Mouse (Mus musculus) spleen, postnatal 14 days (tissue): ENCODE data around the gene Eif2ak1.

Source experiments
- DNase-seq, 2 experiments: peaks; one replicate each; pipeline ENCODE4 v3.0.0; 2021 to 2022; ENCODE audit warnings: low spot score in 2 of 2

Gene Eif2ak1

DNA sequence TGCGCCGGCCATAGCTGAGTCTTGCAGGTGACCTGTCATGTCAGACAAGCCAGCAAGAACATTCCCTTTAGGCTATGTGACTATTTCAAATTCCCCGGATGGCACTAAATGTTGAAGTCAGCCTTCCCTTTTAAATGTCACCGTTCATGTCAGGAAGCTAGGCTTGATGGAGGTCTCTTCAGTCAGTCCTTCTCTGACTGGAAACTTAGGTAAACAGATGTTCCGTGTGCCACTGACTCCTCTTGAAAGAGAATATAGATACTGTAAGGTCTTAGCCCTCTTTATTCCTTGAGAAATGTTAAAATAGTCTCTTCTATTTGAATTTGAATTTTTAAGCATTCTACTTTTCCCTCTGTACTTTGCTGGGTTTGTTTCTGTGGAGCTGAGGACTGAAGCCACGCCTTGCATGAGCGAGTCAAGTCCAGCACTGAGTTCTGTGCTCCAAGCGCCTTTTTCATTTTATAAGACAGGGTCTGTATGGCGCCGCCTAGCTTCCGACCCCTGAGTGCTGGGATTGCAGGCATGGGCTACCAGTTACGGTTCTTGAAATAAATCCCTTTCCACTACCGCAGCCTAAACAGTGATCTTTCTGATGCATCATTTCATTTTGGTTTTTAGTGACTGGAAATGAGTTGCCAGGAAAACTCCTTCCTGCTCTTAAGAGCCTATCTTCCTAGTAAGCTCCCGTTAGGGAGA, 80.2 kb downstream of the Eif2ak1 start, which contains the start of gene Ankrd61:
TSS of gene Ankrd61 (minus strand) at position 51 of the 696 bp plus-strand sequence.
- no peak for DNase-seq

DNA sequence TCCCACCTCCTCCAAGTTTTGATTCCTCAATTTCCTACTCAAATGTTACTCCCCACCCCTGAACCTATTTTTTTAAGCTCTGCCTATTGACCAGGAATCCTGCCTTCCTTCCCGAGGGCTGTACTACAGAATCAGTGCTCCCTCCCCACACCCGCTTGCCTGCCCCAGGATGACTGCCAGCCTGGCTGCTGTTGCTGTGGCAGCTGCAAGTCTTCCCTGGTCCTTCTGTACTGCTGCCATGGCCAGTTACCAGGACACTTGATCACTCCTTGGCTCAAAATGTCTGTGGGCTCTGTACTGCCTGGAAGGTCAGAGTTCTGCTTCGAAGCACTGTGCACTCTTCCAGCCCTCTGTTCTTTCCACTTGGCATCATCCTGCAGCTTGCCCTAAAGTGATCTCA, 84.5 kb downstream of the Eif2ak1 start:
- no peak for DNase-seq

DNA sequence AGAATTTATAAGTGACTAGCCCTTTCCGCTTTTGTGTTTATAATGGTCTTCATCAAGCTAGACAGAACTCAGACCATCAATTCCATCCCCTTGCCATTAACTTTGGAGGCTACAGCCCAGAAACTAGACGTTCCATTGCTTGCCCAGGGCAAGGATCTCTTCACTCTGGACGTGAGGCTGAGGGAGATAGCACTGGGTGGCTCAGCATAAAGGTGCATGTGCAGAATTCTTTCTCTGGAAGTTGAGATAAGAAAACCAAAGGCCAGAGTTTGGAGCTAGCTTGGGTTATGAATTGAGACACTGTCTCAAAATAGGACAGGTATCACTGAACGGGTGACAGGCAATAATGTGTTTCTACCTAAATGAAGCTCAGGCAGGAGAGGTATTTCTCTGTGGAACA, 86.2 kb downstream of the Eif2ak1 start:
- DNase-seq: no peak

DNA sequence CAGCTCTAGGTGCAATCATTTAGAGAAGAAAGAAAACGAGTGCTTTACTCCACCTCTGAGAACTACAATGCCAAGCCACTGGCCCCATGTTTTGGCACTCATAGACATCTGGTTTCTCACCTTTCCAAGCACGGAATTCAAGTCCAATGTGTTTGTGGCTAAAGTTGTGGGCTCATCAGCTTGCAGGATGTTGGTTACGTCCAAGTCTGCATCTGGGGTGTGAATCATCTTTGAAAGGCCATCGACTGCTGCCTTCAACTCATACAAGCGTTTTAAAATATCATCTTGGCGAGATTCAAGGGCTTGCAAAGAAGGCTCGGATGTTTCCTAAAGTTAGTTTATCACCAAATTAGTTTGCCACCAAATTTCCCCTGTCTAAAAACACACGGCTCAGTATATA, 88.8 kb downstream of the Eif2ak1 start:
- no peak for DNase-seq

DNA sequence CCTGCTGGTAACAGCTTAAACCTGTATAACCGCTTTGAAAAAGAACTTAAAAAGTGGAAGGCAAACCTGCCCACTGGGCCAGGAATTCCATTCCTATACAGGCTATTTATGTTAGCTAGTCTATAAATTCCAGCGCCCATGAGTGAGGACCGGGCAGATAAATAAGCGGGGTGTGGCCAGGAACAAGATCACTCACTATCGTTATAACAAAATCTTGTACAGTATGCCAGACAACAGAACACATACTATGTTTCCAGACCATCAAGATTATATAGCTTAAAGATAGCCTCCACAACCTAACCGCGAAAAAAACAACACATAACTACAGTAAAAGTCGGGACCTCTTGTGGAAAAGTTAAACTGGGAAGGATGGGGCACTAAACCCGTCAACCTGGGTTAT, 91.3 kb downstream of the Eif2ak1 start:
- no peak for DNase-seq

DNA sequence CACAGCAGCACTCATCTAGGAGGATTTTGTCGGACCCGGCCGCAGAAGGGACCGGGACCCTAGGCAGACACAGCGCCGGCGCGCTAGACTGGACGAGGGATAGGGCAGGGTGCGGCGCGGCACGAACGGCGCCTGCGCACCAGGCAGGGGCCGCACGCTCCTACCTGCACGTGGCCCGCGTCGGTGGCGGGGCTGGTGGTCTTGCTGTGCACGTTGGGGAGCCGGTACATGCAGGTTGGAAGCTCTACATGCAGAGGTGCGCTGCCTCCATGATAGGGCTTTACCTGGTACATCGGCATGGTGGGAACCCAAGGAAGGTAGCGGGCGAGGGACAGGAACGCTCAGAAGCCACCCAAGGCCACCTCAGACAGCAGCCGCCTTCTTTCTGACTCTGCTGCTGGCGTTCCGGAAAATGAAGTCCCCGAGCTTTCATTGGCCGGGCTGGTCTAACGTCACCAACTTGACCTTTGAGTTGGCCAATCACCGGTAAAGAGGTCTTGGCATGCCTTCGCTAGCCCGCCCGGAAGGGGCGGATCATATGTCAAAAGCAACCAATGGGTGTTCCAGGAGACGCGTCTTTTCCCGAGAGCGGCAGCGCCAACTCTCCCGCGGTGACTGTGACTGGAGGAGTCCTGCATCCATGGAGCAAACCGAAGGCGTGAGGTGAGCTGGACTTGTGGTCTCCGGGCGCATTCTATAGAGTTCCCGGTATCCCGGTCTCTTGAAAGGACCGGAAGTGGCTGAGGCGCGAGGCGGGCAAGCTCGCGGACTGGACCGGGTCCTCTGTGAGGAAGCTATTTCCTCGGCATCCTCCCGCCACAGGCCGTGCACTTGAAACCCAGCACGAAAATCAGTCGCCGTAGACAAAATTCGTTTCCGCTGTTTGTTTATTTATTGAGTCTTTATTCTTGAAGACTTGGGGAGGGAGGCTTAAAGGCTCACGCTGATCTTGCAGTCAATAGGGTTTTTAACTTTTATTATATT, 92.1 kb downstream of the Eif2ak1 start, which contains the start of the genes Aimp2 and Pms2:
TSS of gene Aimp2 (minus strand) at position 431 of the 984 bp plus-strand sequence.
TSS of gene Pms2 (plus strand) at position 548 of the 984 bp plus-strand sequence.
- DNase-seq: peak; percentile 84 to 87

DNA sequence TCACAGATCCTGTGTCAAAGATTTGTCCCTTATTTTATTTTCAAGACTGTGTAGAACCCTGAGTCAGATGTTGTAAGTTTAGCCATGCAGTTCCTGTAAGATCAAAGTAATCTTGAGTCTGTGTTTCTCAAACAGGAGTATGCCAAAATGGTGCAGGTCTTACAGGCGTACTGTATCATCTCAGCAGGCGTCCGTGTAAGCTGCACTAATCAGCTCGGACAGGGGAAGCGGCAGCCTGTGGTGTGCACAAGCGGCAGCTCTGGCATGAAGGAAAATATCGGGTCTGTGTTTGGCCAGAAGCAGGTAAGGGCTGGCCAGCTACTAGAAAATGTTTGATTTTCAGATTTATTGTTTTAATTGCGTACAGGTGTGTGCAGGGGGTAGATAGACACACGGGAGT, 98.6 kb downstream of the Eif2ak1 start:
- no peak for DNase-seq

DNA sequence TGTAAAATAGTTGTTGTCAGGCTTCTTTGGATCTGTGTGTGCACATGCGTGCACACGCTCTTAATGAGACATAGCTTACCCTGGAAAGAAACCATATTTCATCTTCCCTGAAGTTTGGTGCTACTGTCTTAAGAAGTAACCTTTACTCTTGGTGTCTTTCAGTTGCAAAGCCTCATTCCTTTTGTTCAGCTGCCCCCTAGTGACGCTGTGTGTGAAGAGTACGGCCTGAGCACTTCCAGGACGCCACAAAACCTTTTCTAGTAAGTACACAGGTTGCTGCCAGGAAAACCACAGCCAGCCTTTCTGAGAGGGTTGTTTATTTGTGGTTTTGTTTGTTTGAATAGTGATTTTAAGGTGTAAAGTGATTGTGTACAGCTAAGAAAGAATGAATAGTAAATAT, 99.8 kb downstream of the Eif2ak1 start:
- DNase-seq: peak; percentile 23 to 53

DNA sequence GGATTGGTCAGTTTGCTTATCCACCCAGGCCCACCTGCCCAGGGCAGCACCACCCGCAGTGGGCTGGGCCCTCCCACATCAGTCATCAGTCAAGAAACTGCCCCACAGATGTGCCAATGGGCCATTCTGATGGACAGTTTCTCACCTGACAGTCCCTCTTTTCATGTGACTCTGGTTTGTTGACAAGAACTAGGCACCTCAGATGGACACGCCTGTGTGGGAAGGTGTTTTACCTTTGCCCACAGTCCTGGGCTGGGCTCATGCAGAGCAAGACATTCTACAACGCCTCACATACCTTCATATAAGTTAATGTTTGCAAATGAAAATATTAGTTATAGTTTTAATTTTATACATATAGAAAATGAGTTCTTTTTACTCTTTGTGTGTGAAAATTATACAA, 100.5 kb downstream of the Eif2ak1 start:
- DNase-seq: no peak

DNA sequence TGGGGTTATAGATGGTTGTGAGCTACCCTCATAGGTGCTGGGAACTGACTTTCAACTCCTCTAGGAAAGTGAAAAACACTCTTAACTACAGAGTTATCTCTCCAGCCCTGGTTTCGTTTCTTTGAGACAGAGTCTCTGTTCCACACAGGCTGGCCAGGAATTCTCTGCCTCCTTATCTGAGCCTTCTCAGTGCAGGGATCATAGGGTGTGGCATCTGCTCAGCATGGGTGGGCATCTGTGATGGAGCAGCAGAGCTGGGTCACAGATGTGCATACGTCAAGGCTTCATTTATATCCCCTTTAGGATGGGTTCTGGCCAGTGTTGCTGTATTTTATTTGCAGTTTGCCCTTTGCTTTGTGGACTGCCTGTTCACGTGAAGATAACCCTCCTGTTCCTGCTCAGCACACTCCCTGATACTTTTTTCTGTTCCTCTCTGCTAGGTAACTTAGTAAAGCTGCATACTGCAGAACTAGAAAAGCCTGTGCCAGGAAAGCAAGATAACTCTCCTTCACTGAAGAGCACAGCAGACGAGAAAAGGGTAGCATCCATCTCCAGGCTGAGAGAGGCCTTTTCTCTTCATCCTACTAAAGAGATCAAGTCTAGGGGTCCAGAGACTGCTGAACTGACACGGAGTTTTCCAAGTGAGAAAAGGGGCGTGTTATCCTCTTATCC, 107.3 kb downstream of the Eif2ak1 start:
- no peak for DNase-seq

DNA sequence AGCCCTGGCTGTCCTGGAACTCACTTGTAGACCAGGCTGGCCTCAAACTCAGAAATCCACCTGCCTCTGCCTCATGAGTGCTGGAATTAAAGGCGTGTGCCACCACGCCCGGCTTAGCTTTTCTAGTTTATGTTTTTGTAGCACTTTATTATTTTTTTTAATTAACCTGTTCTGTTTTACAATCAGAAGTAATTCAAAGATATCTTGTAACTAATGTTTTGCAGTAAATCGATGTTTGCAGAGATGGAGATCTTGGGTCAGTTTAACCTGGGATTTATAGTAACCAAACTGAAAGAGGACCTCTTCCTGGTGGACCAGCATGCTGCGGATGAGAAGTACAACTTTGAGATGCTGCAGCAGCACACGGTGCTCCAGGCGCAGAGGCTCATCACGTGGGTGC, 110.3 kb downstream of the Eif2ak1 start, which contains the start of gene Gm42421:
TSS of gene Gm42421 (plus strand) at position 301 of the 400 bp plus-strand sequence.
- no peak for DNase-seq

DNA sequence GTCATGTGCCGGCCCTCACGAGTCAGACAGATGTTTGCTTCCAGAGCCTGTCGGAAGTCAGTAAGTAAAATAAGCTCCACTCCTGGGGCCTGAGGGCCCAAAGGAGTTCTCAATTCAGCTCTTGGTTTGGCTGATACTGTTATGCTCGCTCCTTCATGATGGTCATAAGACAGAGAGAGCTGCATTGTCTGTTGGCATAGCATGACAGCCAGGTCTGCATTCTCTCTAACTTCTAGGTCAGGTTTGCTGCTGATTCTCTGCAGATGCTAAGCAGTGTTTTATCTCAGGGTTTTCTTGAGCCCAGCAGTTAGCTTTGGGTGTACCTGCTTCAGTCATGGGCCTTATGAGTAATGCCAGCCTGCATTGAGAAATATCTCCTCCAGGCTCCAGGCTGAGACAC, 111.7 kb downstream of the Eif2ak1 start:
- DNase-seq: no peak

DNA sequence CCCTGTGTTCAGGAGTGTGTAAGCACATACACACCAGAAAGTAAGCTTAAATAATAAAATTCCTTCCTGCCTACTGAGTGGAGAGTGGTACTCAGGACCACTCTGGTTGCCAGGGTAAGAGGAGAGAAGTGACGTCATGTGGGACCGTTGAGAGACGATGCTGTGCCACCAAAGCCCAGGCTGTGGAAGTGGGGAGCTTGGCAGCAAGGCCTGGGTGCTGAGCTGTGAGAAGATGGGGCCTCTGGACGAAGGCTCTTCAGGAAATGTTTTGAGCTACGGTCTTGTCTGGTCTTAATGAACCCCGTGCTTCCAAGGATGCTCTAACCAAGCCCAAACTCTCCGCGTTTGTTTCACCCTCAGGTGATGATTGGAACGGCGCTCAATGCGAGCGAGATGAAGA, 113.1 kb downstream of the Eif2ak1 start:
- no peak for DNase-seq

DNA sequence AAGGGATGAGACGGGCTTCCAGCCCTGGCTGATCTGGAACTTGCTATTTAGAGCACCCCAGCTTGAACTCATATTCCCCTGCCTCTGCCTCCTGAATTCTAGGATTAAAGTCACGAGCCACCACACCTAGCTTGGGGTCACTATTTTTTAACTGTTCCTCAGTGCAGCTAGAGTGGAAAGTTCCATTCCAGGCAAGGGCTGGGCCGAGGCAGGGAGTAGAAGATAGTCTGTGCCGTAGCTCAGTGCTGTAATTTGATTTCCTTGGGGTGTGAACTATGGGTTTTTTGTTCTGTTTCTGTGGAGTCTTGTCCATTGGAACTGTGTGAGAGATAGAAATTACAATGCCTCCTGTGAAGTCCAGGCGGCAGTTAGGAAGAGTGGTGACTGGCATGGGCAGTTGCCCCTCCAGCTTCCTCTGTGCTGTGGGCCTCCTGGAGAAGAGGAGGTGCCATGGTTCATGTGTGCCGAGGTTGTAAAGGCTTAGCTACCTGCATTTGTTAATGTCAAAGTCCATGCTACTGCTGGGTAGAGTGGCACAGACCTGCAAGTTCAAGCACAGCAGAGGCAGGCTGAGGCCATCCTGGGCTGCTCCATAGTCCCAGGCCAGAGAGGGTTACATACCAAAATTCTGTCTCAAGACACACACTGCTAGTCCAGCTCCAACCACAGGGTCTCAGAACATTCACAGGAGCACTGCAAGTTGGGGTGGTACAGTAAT, 114.4 kb downstream of the Eif2ak1 start:
- no peak for DNase-seq

DNA sequence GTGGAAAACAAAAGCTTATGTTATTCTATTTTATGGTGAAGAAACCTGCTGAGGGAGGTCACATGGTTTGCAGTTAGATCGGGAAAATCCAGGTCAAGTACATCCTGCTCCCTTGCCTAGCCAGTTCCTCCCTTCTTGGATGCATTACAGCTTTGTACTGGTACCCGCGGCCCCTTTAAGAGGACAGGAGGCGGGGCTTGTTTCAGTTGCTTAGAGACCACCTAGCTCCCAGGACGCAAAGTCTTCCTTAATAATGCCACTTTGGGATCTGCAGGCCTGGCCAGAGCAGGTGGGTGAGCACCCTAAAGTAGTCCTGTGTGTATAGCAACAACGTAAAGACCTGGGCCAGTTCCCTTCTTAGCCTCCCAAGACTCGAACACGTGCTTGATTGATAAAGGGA, 115.2 kb downstream of the Eif2ak1 start, which contains the start of gene Rsph10b:
TSS of gene Rsph10b (plus strand) at position 205 of the 400 bp plus-strand sequence.
- no peak for DNase-seq

DNA sequence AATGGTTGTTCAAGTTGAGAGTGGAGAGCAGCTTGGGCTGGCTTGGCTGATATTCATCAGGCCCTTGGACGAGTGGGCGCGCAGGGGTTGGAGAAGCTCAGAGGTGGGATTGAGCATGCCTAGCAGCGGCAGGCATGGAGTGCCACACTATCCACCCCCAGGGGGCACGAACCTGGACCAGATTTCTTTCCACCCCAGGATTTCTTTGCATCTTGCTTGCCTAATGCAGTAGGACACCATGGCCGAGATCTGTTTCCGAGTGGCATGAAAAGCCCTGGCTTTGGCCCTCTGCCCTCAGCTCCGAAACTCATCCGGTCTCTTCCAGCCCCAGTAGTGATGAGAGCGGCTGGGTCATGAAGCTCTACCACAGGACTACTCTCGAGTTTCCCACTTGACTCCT, 115.8 kb downstream of the Eif2ak1 start:
- no peak for DNase-seq

DNA sequence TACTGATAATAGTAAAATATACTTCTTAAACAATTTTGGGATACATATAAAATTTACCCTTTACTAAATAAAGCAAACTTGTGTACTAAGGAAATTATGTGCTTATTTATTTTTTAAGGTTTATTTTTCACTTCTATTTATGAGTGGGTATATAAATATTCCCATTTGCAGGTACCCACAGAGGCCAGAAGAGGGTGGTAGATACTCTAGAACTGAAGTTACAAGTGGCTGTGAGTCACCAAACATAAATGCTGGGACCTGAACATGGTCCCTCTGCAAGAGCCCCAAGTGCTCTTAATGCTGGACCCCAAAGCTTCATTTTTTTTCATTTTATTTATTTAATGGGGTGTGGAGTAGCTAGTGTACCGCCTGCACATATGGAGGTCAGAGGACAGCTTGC, 116.3 kb downstream of the Eif2ak1 start:
- no peak for DNase-seq

DNA sequence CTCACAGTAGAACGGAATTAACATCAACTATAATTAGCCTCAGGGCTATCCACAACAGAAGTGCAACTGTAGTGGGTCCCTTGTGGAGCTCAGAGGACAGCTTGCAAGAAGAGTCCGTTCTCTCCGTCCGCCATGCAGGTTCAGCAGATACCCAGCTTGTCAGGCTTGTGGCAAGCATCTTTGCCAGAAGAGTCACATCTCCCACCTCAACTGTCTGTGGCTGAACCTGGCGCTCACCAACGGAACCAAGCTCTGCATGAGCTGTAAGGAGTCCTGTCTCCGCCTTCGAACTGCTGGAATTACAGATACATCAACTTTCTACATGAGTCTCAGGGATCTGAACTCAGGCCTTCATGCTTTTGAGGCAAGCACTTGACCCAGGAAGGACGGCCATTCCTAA, 118.6 kb downstream of the Eif2ak1 start:
- no peak for DNase-seq

DNA sequence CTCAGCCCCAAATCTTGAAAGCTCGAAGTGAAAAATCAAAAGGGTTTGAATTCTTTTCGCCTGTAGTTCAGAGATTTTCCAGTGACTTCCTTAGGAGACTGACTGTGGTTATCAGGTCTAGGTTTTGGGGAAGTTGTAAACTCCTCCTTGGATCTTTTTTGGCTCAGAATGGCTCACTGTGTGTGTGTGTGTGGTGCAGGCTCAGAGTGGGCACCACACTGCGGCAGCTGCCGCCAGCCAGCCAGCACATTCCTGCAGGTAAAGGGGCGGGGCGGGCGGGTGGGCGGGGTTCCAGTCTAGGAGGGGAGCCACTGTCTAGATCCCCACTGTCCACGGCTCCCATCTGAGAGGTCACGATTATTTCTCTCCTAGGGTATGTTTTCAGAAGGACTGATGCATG, 124.0 kb downstream of the Eif2ak1 start:
- DNase-seq: no peak

DNA sequence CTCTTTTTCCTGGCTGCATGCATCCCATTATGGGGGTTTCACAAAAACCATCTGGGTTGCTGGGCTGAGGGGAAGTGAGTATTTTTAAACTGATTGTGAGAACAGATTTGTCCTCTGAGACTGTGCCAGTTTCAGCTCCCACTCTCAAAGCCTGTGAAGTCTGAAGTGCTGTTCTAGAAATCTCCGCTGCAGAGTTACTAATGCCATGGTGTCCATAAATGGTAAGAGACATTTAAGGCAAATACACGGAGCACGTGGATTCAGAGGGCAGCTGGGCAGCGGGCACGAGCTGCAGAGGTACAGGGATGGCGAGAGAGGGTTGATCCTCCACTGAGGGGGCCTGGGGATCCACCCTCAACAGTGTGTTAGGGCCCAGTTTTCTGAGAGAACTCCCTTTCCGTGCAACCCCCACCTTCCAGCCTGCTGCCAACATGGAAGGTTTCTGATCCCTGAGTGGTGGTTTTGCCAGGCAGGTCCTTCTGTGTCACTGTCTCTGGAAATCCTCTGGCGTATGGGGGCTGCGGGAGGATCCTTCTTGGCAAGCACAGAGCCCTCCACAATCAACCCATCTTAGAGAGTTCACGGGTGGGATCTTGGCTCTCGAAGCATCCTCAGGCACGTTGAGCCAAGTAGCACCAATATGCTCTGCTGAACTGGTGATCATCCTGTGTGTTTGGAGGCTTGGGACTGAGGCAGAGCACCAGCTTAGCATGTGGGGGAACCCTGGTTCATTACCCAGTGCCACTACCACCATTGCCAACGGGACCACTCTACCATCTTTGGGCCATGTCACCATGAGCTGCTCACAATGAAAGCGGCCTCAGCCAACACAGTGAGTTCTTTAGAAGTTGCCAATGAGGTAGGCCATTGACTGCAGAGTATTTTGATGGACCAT, 125.9 kb downstream of the Eif2ak1 start:
- DNase-seq: no peak
